Mouse (Mus musculus) bone marrow macrophage, adult 2 months (primary cell): Measurements from ENCODE around the gene Myb. TPM values are rescaled to one million over a fixed set of nuclear protein-coding genes. Genes with fewer than 3 reads are reported as not detected.

Source experiments
- H3K27ac ChIP-seq: 2 replicates; pipeline ENCODE4 v1.5.1; 2012; ENCODE audit warnings: low read depth, low read length; ENCODE audit not compliant: insufficient read depth
- H3K4me1 ChIP-seq: 2 replicates; pipeline ENCODE4 v1.6.1; 2012; ENCODE audit warnings: low read length; ENCODE audit not compliant: control insufficient read depth, insufficient read depth
- H3K4me3 ChIP-seq: 2 replicates; pipeline ENCODE4 v1.5.1; 2012; ENCODE audit warnings: mild to moderate bottlenecking, low read length, moderate library complexity; ENCODE audit not compliant: insufficient read depth
- CTCF ChIP-seq: IDR thresholded peaks from 2 replicates; pipeline ENCODE4 v1.5.1; 2012; ENCODE audit warnings: low read depth, mild to moderate bottlenecking, low read length, moderate library complexity
- POLR2A ChIP-seq: IDR thresholded peaks from 2 replicates; pipeline ENCODE4 v1.6.1; 2012; ENCODE audit warnings: mild to moderate bottlenecking, low read depth, low read length, borderline replicate concordance
- polyA plus RNA-seq: library from polyadenylated mRNA; stranded (reverse); fragments of >200 nt; gene quantifications from 2 replicates; pipeline ENCODE4 v1.2.4, GENCODE M21; 2012; ENCODE audit not compliant: missing spikeins, insufficient read depth, insufficient read length

The Myb gene
- 0.29 and 0.31 TPM in 2 replicates for polyA plus RNA-seq

DNA sequence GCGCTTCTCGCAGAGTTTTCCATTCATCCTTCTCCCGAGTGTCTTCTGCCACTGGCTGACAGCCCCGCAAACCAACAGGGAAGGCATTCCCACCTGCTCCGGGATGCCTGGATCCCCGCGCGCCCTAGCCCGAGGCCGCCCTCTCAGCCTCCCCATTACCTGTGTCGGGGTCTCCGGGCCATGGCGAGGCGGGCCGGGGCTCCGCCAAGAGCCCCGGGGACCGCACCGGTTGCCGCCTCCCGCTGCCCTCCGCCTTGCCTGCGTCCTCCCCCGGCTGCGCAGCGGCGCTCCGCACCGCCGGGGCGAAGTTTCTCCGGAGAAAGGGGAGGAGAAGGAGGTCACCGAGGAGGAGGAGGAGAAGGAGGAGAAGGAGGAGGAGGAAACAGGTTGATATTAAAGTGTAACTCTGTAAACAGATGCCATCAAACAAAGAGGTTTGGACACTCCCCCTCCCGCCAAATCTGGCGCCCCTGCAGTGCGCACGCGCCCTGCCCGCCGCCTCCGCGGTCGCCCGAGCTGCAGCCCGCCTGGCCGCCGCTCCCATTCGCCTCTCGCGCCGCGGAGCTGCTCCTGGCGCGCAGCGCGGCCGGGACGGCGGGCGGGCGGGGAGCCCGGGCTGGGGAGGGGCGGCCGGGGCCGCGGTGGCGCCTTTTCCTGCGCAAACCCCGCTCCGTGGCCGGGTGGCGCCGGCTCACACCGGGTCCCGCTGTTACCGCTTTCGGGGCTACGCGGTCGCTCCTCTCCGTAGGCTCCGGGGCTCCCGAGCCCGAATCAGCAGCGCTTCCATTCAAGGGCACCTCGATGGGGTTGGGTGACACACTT is at the start of gene Myb:
Gene Myb, minus strand, starts transcription at position 448 of the 822 bp plus-strand sequence.
- no peaks in the 10 kb centered on the region for H3K4me1 ChIP-seq
- no peak within 1 kb of the TSS for H3K27ac ChIP-seq

DNA sequence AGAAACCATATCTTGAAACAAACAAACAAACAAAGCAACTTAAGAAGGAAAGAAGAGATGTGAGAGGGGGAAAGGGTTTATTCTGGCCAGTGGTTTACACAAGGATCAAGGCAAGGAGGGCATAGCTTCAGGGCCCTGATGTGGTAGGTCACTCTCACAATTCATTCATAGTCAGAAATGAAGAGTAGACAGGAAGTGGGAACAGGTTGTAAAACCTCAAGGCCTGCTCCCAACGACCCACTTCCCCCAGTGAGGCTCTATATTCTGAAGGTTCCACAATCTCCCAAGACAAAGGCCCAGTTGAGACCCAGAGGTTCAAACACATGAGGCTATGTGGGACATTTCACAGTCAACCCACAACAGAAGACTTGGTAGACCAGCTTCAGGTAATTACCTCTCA is 46.6 kb upstream of the Myb start:
- TF ChIP-seq POLR2A (no peak), CTCF (no peak)
- no peak overlapping the region for H3K4me3 ChIP-seq
- no peaks in the 10 kb centered on the region for H3K4me1 ChIP-seq
- no peak overlapping the region for H3K27ac ChIP-seq

More for the DNA sequence above, at the start of gene Myb:
- TF ChIP-seq POLR2A (no peak), CTCF (no peak)
- peak within 1 kb of the TSS; percentile 58 for H3K4me3 ChIP-seq

DNA sequence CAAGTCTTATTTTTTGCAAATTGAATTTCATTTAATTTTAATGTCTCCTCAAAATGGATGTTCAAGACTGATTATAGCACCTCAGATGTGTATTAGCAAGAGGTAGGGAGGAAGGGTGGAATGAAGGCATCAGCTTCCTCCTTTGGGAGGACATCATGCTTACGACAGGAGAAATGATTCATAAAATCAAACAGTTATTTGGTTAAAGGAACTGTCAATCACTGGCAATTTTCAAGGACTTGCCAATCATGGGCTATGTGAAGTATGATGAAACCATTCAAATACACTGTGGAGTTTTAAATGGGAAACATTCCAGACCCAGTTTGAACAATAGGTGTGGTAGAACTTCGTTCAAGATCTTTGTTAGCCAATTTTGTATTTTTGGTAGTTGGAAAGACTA is 45.4 kb upstream of the Myb start:
- no peak for TF ChIP-seq CTCF
- TF ChIP-seq POLR2A = no peak
- Histone ChIP-seq H3K4me1 (no peaks in the 10 kb centered on the region; the same call in 1 of the 2 replicates), H3K27ac (no peak overlapping the region), H3K4me3 (no peak overlapping the region)

DNA sequence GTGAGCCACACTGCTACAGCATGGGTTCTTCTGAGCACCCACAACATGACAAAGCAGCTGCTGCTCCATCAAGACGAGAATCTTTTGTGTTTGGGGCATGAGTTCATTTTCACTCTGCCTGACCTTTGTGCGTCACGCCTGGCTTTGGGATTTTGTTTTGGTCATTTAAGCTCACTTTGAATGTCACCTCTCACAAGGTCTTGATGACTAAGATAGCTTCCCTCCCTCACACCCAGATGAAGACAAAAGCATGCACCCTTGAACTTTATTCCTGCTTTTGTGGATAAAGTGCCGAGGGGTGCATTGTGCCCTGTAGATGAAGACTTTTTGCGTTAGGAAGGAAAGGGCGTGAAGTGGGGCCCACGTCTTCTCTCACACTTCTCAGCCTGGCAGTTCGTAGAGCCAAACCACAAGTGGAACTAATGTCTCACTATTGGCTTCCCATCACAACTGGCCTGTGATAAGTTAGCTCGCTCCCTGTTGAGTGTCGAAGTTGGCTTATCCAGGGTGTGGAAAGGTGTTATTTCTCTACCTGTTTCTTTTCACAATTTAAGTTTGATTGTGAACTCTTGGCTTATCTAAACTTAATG is 43.8 kb upstream of the Myb start:
- no peak for TF ChIP-seq CTCF
- no peak for TF ChIP-seq POLR2A
- H3K27ac ChIP-seq = no peak overlapping the region
- no peak overlapping the region for H3K4me3 ChIP-seq
- H3K4me1 ChIP-seq = peaks cover 6% of the 10 kb centered on the region

DNA sequence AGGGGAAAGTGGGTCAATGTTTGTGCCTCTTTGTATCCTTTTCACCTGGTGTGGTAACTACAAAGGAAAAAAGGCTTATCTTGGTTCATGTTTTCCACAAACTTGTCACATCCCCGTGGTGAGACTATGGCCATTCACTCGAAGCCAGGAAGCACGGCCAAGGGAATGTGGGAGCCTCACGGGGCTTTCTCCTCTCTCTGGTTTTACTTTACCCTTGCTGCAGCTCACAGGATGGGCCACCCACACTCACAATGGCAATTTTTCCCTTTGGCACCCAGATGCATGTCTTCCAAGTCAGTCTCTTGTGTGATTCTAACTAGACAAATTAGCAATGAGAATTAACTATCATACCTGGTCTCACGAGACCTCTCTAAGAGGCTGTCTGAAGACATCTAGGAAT is 43.1 kb upstream of the Myb start:
- TF ChIP-seq CTCF = no peak
- no peak for TF ChIP-seq POLR2A

DNA sequence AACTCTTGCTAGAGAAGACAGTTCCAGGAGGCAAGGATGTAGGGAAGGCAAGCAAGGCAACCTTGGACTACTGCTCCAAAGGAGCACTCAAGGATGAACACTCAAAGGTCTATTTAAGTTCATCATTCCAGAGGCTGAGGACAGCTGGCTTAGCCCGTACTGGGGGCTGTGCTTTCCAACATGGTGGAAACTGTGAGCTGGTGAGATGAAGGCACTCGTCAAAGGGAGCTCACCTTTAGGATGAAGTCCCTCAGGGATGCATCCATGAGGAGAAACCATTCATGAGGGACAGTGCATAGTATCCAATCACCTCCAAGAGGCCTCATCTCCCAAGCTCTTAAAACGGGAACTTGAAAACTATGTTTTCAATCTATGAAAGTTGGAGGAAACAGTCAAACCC is 42.7 kb upstream of the Myb start:
- no peak for TF ChIP-seq POLR2A
- no peak for TF ChIP-seq CTCF
- Histone ChIP-seq H3K4me3 (no peak overlapping the region), H3K27ac (no peak overlapping the region), H3K4me1 (peaks cover 6% of the 10 kb centered on the region)

More for the DNA sequence above, 43.1 kb upstream of the Myb start:
- no peak overlapping the region for H3K27ac ChIP-seq
- peaks cover 6% of the 10 kb centered on the region for H3K4me1 ChIP-seq
- no peak overlapping the region for H3K4me3 ChIP-seq

DNA sequence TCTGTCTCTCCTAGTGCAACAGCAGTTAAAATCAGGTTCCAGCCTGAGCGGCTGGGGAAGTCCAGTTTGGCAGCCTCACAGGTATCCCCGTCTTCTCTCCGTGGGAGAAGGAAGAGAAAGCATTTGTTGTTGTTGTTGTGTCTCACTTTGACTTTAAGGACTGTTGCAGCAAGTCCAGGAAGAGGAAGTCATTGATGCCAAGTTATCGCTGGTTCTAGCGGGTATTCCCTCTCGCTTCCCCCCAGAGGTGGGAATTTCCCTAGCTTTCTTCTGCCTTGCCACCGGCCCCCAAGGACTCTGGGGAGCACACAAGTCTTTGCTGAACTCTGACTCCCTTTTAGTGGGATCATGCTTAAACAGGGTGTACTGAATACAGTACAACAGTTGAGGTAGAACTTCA is 40.0 kb upstream of the Myb start:
- no peak overlapping the region for H3K27ac ChIP-seq
- TF ChIP-seq CTCF (no peak), POLR2A (no peak)

DNA sequence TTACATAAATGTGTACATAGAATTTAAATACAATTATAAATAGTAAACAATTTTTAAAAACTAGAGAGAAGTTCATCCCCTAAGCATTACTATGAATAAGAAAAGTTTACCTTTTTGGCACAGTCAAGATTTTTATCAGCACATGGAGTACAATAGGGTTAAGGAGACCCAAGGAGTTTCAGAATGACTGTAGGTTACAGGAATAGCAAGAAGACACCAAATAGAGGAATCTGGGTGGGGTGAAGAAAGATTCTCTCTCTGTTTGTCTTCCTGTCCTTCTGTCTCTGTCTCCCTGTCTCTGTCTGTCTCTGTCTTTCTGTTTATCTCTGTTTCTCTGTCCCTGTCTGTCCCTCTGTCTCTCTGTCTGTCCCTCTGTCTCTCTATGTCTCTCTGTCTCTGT is 39.5 kb upstream of the Myb start:
- no peak overlapping the region for H3K4me3 ChIP-seq
- H3K27ac ChIP-seq = no peak overlapping the region
- no peak for TF ChIP-seq POLR2A
- TF ChIP-seq CTCF = no peak
- peaks cover 10% of the 10 kb centered on the region for H3K4me1 ChIP-seq

More for the DNA sequence above, 40.0 kb upstream of the Myb start:
- H3K4me3 ChIP-seq = no peak overlapping the region
- H3K4me1 ChIP-seq = peaks cover 10% of the 10 kb centered on the region

DNA sequence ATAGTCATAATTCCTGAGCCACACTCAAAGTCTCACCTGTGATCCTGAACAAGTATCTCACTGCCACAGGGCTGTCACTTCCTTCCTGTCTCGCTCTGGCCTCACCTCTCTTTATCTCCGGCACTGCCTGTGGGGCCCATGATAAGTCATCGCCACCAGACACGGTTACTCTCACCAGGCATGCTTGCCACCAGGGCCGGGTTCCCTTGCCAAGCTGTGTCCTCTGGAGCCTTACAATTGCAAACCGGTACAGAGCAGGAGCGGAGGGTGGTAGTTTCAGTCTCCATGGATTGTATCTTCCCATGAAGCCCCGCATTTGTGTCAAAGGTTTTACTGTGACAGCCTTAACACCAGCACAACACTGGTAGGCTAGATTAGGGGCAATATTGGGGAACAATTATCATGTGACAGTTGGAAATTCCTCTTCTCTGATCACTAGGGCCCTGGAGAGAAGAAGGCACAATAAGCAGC is 35.9 kb upstream of the Myb start:
- H3K4me3 ChIP-seq = no peak overlapping the region
- peaks cover 20% of the 10 kb centered on the region for H3K4me1 ChIP-seq
- no peak for TF ChIP-seq POLR2A
- TF ChIP-seq CTCF = no peak
- no peak overlapping the region for H3K27ac ChIP-seq

DNA sequence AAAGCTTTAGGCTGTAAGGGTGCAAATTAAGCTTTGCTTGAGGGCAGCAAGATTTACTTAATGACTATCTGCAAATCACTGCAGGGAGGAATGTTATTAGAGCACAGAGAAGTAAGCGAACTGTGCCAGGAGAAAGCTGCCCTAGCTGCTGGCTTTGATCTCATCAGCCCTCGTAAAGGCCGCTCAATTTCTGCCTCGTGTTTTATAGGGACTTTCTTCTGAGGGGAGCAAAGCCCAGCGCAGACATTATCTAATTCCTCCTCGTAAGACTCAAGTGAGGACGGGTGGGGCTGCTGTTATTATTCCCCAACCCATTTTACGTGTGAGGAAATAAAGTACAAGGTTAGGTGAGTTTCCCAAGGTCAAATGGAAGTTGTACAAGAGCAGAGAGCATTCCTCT is 34.8 kb upstream of the Myb start:
- H3K4me3 ChIP-seq = no peak overlapping the region
- no peak for TF ChIP-seq CTCF
- no peak for TF ChIP-seq POLR2A
- peaks cover 15% of the 10 kb centered on the region for H3K4me1 ChIP-seq
- H3K27ac ChIP-seq = no peak overlapping the region
